Mouse (Mus musculus): Measurements from ENCODE around the gene 2810459M11Rik. TPM values are rescaled to one million over a fixed set of nuclear protein-coding genes. Genes with fewer than 3 reads are reported as not detected.

2810459M11Rik gene
- polyA plus RNA-seq, 1 experiment from 2014 or later = 8.0 TPM

- TF ChIP-seq EP300 (optimal IDR thresholded peaks at IDR 0.05) = no peak
- no peak for TF ChIP-seq CTCF (IDR thresholded peaks at IDR 0.05; ENCODE audit: low read depth)
- no peak overlapping the region for H3K4me3 ChIP-seq (ENCODE audit: low read depth, low read length)
- H3K27me3 ChIP-seq (ENCODE audit: control insufficient read depth, insufficient read depth, low read length) = no peaks in the 10 kb centered on the region
- H3K27ac ChIP-seq (replicated peaks) = no peak overlapping the region
- no peaks in the 10 kb centered on the region for H3K36me3 ChIP-seq (ENCODE audit: control insufficient read depth, insufficient read depth, low read length)
- H3K4me1 ChIP-seq (replicated peaks; ENCODE audit: control insufficient read depth, insufficient read depth) = no peaks in the 10 kb centered on the region
- H3K9ac ChIP-seq (ENCODE audit: low read length) = no peak overlapping the region
- no peaks in the 10 kb centered on the region for H3K9me3 ChIP-seq (ENCODE audit: control insufficient read depth, low read length)
- ATAC-seq (ENCODE audit: low FRiP score, low TSS enrichment) (0 out of 2 replicates have a peak, but pooled peaks have one; percentile 35), DNase-seq (ENCODE audit: low spot score) (peak; percentile 33)
- WGBS = 16% methylated on average over 11 of the region's 11 CpGs
- no peak overlapping the region for H3K4me2 ChIP-seq (replicated peaks; ENCODE audit: low read depth)
These were observed 13.2 kb upstream of the 2810459M11Rik start for GRCm38 (mm10) chr1:86032273-86032987.

GRCm38 (mm10) chr1:86038191-86038951 is 7.3 kb upstream of the 2810459M11Rik start:
- no peak for TF ChIP-seq CTCF (IDR thresholded peaks at IDR 0.05; ENCODE audit: low read depth)
- TF ChIP-seq EP300 (optimal IDR thresholded peaks at IDR 0.05) = no peak

GRCm38 (mm10) chr1:86040131-86040530 is 5.5 kb upstream of the 2810459M11Rik start:
- H3K9ac ChIP-seq (ENCODE audit: low read length) = no peak overlapping the region
- TF ChIP-seq EP300 (optimal IDR thresholded peaks at IDR 0.05) (no peak), CTCF (IDR thresholded peaks at IDR 0.05; ENCODE audit: low read depth) (no peak)
- WGBS = 43% methylated on average over 4 of the region's 4 CpGs
- H3K36me3 ChIP-seq (ENCODE audit: control insufficient read depth, insufficient read depth, low read length) = no peaks in the 10 kb centered on the region
- H3K4me2 ChIP-seq (replicated peaks; ENCODE audit: low read depth) = no peak overlapping the region
- ATAC-seq (ENCODE audit: low FRiP score, low TSS enrichment) (peak; percentile 73), DNase-seq (ENCODE audit: low spot score) (peak; percentile 45)
- no peaks in the 10 kb centered on the region for H3K9me3 ChIP-seq (ENCODE audit: control insufficient read depth, low read length)
- H3K27me3 ChIP-seq (ENCODE audit: control insufficient read depth, insufficient read depth, low read length) = no peaks in the 10 kb centered on the region
- no peaks in the 10 kb centered on the region for H3K4me1 ChIP-seq (replicated peaks; ENCODE audit: control insufficient read depth, insufficient read depth)
- no peak overlapping the region for H3K4me3 ChIP-seq (ENCODE audit: low read depth, low read length)
- H3K27ac ChIP-seq (replicated peaks) = no peak overlapping the region

More at GRCm38 (mm10) chr1:86038191-86038951, 7.3 kb upstream of the 2810459M11Rik start:
- 44% methylated on average over 3 of the region's 3 CpGs for WGBS
- H3K9me3 ChIP-seq (ENCODE audit: control insufficient read depth, low read length) = no peaks in the 10 kb centered on the region
- H3K9ac ChIP-seq (ENCODE audit: low read length) = no peak overlapping the region
- H3K27me3 ChIP-seq (ENCODE audit: control insufficient read depth, insufficient read depth, low read length) = no peaks in the 10 kb centered on the region
- no peaks in the 10 kb centered on the region for H3K4me1 ChIP-seq (replicated peaks; ENCODE audit: control insufficient read depth, insufficient read depth)
- peak; percentile 47 for DNase-seq (ENCODE audit: low spot score)
- no peak overlapping the region for H3K4me3 ChIP-seq (ENCODE audit: low read depth, low read length)
- peak; percentile 75 for ATAC-seq (ENCODE audit: low FRiP score, low TSS enrichment)
- no peaks in the 10 kb centered on the region for H3K36me3 ChIP-seq (ENCODE audit: control insufficient read depth, insufficient read depth, low read length)
- peak overlapping the region; percentile 74; the same call in 1 of the 2 replicates for H3K27ac ChIP-seq (replicated peaks)
- no peak overlapping the region for H3K4me2 ChIP-seq (replicated peaks; ENCODE audit: low read depth)

- H3K27me3 ChIP-seq (ENCODE audit: control insufficient read depth, insufficient read depth, low read length) = no peaks in the 10 kb centered on the region
- no peak overlapping the region for H3K9ac ChIP-seq (ENCODE audit: low read length)
- H3K4me3 ChIP-seq (ENCODE audit: low read depth, low read length) = no peak overlapping the region
- no peak overlapping the region for H3K4me2 ChIP-seq (replicated peaks; ENCODE audit: low read depth)
- WGBS = 85% methylated on average over 3 of the region's 3 CpGs
- no peaks in the 10 kb centered on the region for H3K4me1 ChIP-seq (replicated peaks; ENCODE audit: control insufficient read depth, insufficient read depth)
- no peak overlapping the region for H3K27ac ChIP-seq (replicated peaks)
- ATAC-seq (ENCODE audit: low FRiP score, low TSS enrichment) (no peak), DNase-seq (ENCODE audit: low spot score) (no peak)
- no peak for TF ChIP-seq EP300 (optimal IDR thresholded peaks at IDR 0.05)
- TF ChIP-seq CTCF (IDR thresholded peaks at IDR 0.05; ENCODE audit: low read depth) = no peak
- H3K36me3 ChIP-seq (ENCODE audit: control insufficient read depth, insufficient read depth, low read length) = no peaks in the 10 kb centered on the region
- H3K9me3 ChIP-seq (ENCODE audit: control insufficient read depth, low read length) = no peaks in the 10 kb centered on the region
These were observed 4.8 kb upstream of the 2810459M11Rik start for GRCm38 (mm10) chr1:86040817-86041216.

- no peak overlapping the region for H3K27ac ChIP-seq (replicated peaks)
- 0 out of 2 replicates have a peak, but pooled peaks cover 2% of the 10 kb centered on the region for H3K4me1 ChIP-seq (replicated peaks; ENCODE audit: control insufficient read depth, insufficient read depth)
- 65% methylated on average over 4 of the region's 4 CpGs for WGBS
- no peak for TF ChIP-seq EP300 (optimal IDR thresholded peaks at IDR 0.05)
- no peak for TF ChIP-seq CTCF (IDR thresholded peaks at IDR 0.05; ENCODE audit: low read depth)
- no peak for DNase-seq (ENCODE audit: low spot score)
- no peaks in the 10 kb centered on the region for H3K27me3 ChIP-seq (ENCODE audit: control insufficient read depth, insufficient read depth, low read length)
- H3K4me3 ChIP-seq (ENCODE audit: low read depth, low read length) = no peak overlapping the region
- H3K9me3 ChIP-seq (ENCODE audit: control insufficient read depth, low read length) = no peaks in the 10 kb centered on the region
- no peak overlapping the region for H3K9ac ChIP-seq (ENCODE audit: low read length)
- ATAC-seq (ENCODE audit: low FRiP score, low TSS enrichment) = no peak
- H3K4me2 ChIP-seq (replicated peaks; ENCODE audit: low read depth) = no peak overlapping the region
- H3K36me3 ChIP-seq (ENCODE audit: control insufficient read depth, insufficient read depth, low read length) = no peaks in the 10 kb centered on the region
These were observed 607 bp upstream of the 2810459M11Rik start for GRCm38 (mm10) chr1:86045056-86045455.

All from stomach, postnatal 0 days (tissue).